Mouse (Mus musculus) embryonic fibroblast, embryonic 13.5 days (primary cell): ENCODE results near the gene 3110082I17Rik. TPM values are rescaled to one million over a fixed set of nuclear protein-coding genes. Genes with fewer than 3 reads are reported as not detected.

Experiments used
- H3K27ac ChIP-seq: 2 replicates; pipeline ENCODE4 v1.5.1; 2012; ENCODE audit warnings: low read length, control low read depth, inconsistent platforms; ENCODE audit not compliant: insufficient read depth
- H3K4me1 ChIP-seq: 2 replicates; pipeline ENCODE4 v1.6.1; 2011; ENCODE audit warnings: low read length; ENCODE audit not compliant: control insufficient read depth, insufficient read depth
- H3K4me3 ChIP-seq: 2 replicates; pipeline ENCODE4 v1.5.1; 2011; ENCODE audit warnings: mild to moderate bottlenecking, control low read depth, low read length; ENCODE audit not compliant: insufficient read depth
- CTCF ChIP-seq: IDR thresholded peaks from 2 replicates; pipeline ENCODE4 v1.5.1; 2011; ENCODE audit warnings: mild to moderate bottlenecking, control low read depth, low read length, moderate library complexity, borderline replicate concordance; ENCODE audit not compliant: insufficient read depth
- POLR2A ChIP-seq: IDR thresholded peaks from 2 replicates; pipeline ENCODE4 v1.6.1; 2011; ENCODE audit warnings: low read depth, mild to moderate bottlenecking, control low read depth, low read length, moderate library complexity
- polyA plus RNA-seq: library from polyadenylated mRNA; stranded (reverse); fragments of >200 nt; gene quantifications from 2 replicates; pipeline ENCODE4 v1.2.4, GENCODE M21; 2011; ENCODE audit warnings: low read depth; ENCODE audit not compliant: missing spikeins, insufficient read length

3110082I17Rik gene
- polyA plus RNA-seq, 1 experiment: 15.3 TPM

DNA sequence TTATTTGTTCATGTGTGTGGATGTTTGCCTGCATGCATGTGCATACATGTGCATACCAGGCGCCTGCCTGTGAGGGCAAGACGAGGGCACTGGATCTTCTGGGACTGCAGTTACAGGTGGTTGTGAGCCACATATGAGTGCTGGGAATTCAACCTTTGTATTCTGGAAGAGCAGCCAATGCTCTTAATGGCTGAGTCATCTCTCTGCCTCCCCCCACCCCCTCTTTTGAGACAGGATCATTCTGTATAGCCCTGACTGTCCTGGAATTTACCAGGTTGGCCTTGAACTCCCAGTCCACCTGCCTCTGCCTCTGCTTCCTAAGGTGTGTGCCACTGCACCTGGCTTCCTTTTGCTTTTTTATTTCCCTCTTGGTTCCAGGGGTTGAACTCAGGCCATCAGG lies 85.5 kb downstream of the 3110082I17Rik start:
- H3K4me1 ChIP-seq: peaks cover 20% of the 10 kb centered on the region
- H3K27ac ChIP-seq: no peak overlapping the region
- no peak overlapping the region for H3K4me3 ChIP-seq
- no peak for TF ChIP-seq CTCF
- no peak for TF ChIP-seq POLR2A

DNA sequence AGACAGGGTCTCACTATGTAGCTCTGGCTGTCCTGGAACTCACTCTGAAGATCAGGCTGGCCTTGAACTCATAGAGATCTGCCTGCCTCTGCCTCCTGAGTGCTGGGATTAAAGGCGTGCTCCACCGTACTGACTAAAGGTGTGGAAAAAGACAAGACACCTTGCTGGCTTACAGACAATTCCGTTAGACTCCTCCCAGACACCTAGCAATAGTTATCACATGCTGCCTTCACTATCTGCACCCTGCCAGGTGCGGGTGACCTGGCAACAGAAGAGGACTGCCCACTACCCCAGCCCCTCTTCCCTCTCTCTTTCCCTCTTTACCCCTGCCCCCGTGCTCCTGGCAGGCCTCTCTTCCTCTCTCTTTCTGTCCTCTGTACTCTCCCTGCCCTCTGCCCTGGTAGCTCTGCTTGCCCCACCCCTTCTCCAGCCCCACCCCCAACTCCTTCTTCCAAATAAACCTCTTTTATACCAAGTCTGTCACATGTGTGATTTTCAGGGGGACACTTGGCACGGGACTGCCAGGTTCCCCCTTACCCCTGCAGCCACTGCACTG lies 86.4 kb downstream of the 3110082I17Rik start:
- peaks cover 17% of the 10 kb centered on the region for H3K4me1 ChIP-seq
- no peak overlapping the region for H3K4me3 ChIP-seq
- no peak for TF ChIP-seq CTCF
- no peak for TF ChIP-seq POLR2A
- H3K27ac ChIP-seq: no peak overlapping the region

DNA sequence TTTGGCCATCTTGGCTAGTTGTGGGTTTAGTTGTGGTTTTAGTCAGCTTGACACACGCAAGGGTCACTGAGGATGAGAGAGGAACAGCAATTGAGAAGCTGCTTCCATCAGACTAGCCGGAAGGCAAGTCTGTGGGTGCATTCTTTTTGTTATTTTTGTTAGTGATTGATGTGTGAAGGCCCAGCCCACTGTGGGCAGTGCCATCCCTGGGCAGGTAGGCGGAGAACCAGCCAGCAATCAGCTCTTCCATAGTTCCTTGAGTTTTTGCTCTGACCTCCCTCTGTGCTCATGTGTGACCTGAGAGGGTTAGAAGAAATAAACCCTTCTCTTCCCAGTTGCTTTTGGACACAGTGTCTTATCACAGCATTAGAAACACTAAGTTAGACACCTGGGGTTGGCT lies 87.2 kb downstream of the 3110082I17Rik start:
- no peak for TF ChIP-seq CTCF
- TF ChIP-seq POLR2A: no peak
- H3K4me3 ChIP-seq: no peak overlapping the region
- H3K4me1 ChIP-seq: peaks cover 12% of the 10 kb centered on the region
- no peak overlapping the region for H3K27ac ChIP-seq

DNA sequence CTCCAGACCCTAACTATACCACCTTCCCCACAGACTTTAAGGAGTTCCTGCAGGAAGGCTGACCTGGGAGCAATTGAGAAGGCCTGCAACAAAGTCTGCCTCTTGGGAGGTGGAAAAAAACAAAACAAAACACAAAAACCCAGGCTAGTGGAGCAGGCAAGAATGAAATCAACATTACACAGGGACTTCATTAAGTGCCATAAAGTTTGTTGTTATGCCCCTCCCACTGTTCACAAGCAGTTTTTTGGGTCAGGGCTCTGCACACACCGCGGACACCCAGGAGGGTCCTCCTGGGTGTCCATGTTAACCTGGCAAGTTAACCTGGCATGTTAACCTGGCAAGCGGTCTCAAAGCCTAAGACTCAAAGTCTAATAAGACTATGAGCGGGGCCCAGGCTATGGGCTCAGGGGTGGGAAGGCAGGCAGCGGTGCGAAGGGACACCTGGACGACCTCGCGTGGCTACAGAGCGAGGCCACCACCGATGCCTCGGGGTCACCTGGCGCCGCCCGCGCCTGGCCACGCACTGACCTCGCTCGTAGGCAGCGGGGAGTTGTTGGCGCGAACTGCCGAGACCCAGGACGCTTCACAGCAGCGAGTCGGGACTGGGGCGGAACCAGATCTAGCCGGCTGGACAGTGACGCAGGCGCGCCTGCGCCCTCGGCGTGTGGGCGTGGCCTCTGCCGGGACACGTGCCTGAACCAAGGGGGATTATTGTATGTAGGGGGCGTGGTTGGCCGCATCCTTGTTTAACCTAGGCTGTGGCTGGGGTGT lies 88.5 kb downstream of the 3110082I17Rik start:
- no peak overlapping the region for H3K27ac ChIP-seq
- H3K4me3 ChIP-seq: peak overlapping the region; percentile 58
- H3K4me1 ChIP-seq: peaks cover 4% of the 10 kb centered on the region; the same call in 1 of the 2 replicates
- no peak for TF ChIP-seq CTCF
- TF ChIP-seq POLR2A: peak; percentile 96

DNA sequence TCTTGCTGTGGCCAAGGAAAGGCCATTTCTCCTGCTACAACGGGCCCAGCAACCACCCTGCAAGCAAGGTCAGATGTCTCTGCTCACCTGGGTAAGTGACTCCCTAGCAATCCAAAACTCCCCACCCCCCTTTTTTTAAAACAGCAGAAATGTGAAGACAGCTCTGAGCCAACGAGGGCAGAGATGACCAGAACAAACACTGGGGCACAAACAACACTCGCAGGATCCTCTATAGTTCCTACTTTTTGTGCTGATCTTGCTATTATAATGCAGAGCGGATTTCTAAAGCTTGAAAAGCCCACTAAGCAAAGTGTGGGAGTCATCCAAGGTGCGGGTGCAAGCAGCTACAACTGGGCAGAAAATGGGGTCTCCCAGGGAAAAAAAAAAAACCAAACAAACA lies 89.2 kb downstream of the 3110082I17Rik start:
- TF ChIP-seq POLR2A (no peak), CTCF (no peak)
- Histone ChIP-seq H3K4me3 (no peak overlapping the region), H3K27ac (no peak overlapping the region), H3K4me1 (peaks cover 4% of the 10 kb centered on the region; the same call in 1 of the 2 replicates)

DNA sequence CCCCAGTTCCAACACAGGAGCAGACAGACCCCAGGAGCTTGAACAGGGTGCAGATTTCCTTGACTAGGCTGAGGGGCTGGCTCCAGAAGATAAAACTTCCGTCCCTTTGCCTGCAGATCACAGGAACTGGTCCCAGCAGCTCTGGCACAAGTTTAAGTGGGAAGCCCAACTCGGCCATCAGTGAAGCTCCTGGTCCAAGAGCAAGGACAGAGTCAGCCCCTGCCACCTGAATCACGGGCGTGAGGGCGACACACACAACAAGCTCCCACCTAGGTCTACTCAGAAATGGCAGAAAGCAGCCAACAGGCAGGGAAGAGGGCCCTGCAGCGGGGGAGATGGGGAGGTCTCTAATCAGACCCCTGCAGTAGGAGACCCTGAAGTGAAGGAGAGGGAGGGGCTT lies 90.0 kb downstream of the 3110082I17Rik start:
- H3K27ac ChIP-seq: no peak overlapping the region
- no peak for TF ChIP-seq POLR2A
- no peak overlapping the region for H3K4me3 ChIP-seq
- peaks cover 4% of the 10 kb centered on the region; the same call in 1 of the 2 replicates for H3K4me1 ChIP-seq

DNA sequence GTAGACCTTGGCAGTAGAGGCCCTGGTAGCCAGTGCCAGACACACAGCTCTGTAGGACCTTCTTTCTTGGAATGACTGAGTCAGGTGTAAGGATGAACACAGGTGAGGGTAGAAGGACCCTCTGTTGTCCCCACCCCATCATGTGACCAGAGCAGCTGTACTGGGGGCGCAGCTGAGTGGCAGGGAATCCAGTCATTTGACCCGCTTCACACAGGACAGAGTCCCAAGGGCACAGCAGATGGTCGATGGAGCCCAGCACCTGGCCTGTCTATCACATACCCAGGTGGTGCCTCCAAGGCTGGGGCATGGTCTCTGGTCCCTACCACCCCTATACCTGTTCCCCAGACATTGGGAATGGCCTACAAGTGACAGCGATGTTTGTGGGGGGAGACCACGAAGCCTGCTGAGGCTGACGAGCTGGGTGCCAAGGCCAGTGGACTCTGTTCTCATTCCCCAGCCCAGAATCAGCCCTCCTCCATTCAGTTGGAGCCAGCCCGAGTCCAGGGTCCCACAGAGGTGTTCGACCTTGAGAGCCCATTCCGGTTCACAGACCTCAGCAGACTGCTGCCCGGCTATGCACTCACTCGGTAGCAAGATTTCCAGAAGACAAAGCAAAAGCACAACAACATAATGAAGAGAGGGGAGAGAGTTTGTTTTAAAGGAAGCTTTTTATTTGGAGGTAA lies 91.5 kb downstream of the 3110082I17Rik start:
- Histone ChIP-seq H3K27ac (no peak overlapping the region), H3K4me1 (no peaks in the 10 kb centered on the region), H3K4me3 (no peak overlapping the region)
- no peak for TF ChIP-seq CTCF
- TF ChIP-seq POLR2A: no peak

DNA sequence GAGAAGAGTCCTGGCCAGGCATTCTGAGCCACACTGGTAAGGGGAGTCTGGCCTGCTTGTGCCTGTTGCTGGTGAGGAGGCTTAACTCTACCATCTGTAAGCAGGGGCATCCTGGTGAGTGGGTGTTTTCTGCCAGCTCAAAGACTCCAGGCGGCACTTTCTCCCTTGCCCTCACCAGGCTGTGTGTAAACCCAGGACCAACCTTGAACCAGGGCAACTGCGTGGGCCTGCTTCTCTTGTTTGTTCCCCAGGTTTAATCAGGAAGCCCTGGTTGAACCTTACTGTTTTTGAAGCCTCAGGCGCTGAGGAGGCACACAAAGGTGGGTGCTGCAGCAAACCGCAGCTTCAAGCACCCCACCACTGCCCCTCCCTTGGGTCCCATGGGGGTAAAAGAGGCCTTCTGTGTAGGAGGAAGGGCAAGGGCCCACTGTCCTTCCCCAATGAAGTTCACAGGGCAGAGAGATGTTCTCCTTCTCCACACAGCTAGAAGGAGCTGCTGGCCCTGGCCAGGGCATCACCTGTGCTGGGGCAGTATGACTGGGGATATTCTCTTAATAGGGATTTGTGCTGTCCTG lies 92.4 kb downstream of the 3110082I17Rik start:
- no peaks in the 10 kb centered on the region for H3K4me1 ChIP-seq
- no peak overlapping the region for H3K4me3 ChIP-seq
- no peak for TF ChIP-seq CTCF
- no peak for TF ChIP-seq POLR2A
- no peak overlapping the region for H3K27ac ChIP-seq

DNA sequence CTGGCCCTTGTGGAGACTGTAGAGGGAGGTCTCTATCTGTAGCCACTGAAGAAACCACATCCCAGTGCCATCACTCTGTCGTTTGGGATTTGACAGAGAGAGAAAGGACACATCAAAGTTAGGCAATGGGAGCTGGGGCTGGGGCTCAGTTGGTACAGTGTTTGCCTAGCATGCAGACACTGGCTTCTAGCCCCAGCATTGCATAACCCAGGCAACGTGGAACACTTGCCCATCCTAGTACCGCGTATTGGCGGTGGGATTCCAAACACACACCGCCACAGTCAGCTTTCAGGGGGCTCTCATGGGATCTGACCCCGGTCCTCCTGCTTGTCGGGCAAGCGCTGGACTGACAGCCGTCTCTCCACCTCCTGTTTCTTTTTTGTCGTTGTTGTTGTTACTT lies 93.8 kb downstream of the 3110082I17Rik start:
- no peak overlapping the region for H3K27ac ChIP-seq
- no peak overlapping the region for H3K4me3 ChIP-seq
- no peaks in the 10 kb centered on the region for H3K4me1 ChIP-seq
- TF ChIP-seq POLR2A: no peak
- no peak for TF ChIP-seq CTCF
